Mouse (Mus musculus): ENCODE results near the gene Nr5a2.

- TF ChIP-seq CTCF (IDR thresholded peaks at IDR 0.05; ENCODE audit: borderline replicate concordance, extremely low read depth, insufficient read depth, insufficient read length) (no peak), POLR2A (IDR thresholded peaks at IDR 0.05; ENCODE audit: borderline replicate concordance, extremely low read depth, insufficient read depth, insufficient read length, poor library complexity, severe bottlenecking) (no peak)
These were observed 114.2 kb downstream of the Nr5a2 start for GRCm38 (mm10) chr1:136846081-136846480.

Measured in brain, embryonic 14.5 days (tissue).